Mouse (Mus musculus) cerebellum, adult 2 months (tissue): ENCODE measurements around the gene Ssr2. TPM values are rescaled to one million over a fixed set of nuclear protein-coding genes. Genes with fewer than 3 reads are reported as not detected.
"Not testable (repeated sequence)": the region's sequence is repeated elsewhere in the genome, so short reads cannot be mapped to it uniquely, and the experiment has no call there.

Experiments
- DNase-seq, 2 experiments: peaks; one replicate each; pipeline ENCODE4 v3.0.0; 2021
- H3K27ac ChIP-seq: fragments of 200-500 bp; 2 replicates; pipeline ENCODE4 v1.5.1; 2012; ENCODE audit warnings: low read length, control low read depth, inconsistent platforms; ENCODE audit not compliant: insufficient read depth
- H3K27me3 ChIP-seq: fragments of 200-500 bp; 2 replicates; pipeline ENCODE4 v1.6.1; 2012; ENCODE audit warnings: inconsistent platforms, mild to moderate bottlenecking, low read length, moderate library complexity; ENCODE audit not compliant: control insufficient read depth, insufficient read depth
- H3K4me1 ChIP-seq: fragments of 200-500 bp; 2 replicates; pipeline ENCODE4 v1.6.1; 2011; ENCODE audit warnings: low read length; ENCODE audit not compliant: control insufficient read depth, insufficient read depth
- H3K4me3 ChIP-seq: fragments of 200-500 bp; replicated peaks from 2 replicates; pipeline ENCODE3; 2011; ENCODE audit warnings: mild to moderate bottlenecking, low read depth, low read length, control low read depth; ENCODE audit not compliant: insufficient read depth
- CTCF ChIP-seq: fragments of 200-500 bp; IDR thresholded peaks from 2 replicates; pipeline ENCODE4 v1.5.1; 2011; ENCODE audit warnings: low read depth, mild to moderate bottlenecking, control low read depth, low read length, moderate library complexity, borderline replicate concordance; ENCODE audit not compliant: insufficient read depth
- POLR2A ChIP-seq: fragments of 200-500 bp; IDR thresholded peaks from 2 replicates; pipeline ENCODE4 v1.6.1; 2011; ENCODE audit warnings: low read length, control low read depth, borderline replicate concordance; ENCODE audit not compliant: insufficient read depth
- WGBS: fragments of 180-500 bp; shearing (Covaris S2); methylation state at CpG from one replicate; pipeline ENCODE4 v1.1.7; 2018; 5-methylcytosine and 5-hydroxymethylcytosine counted together
- polyA plus RNA-seq: library from polyadenylated mRNA; depleted of rRNA; stranded (reverse); fragments of >200 nt; gene quantifications from 2 replicates; pipeline ENCODE4 v1.2.3, GENCODE M21; 2012

Gene Ssr2
- polyA plus RNA-seq, 1 experiment: 141 TPM

DNA sequence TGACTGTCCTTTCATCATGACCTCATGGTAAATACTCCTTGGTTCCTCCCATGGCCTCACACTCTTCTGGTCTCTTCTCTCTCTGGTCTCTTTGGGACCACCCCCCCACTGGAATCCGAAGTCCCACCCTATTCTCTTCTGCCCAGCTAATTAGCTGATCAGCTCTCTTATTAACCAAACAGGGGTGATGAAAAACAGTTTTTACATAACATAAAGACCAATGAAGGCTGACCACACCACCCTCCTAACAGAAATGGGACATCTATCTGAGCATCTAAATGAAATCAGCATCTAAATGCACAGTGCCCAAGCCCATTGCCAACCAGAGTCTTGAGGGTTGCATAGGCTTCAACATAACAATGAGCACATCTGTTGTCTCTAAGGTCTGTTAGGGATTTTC lies 3.8 kb upstream of the Ssr2 start:
- WGBS: 91% methylated on average over 1 of the region's 1 CpGs
- no peaks in the 10 kb centered on the region for H3K27me3 ChIP-seq
- no peak overlapping the region for H3K4me3 ChIP-seq
- no peak for TF ChIP-seq CTCF
- TF ChIP-seq POLR2A: no peak
- DNase-seq: no peak
- no peak overlapping the region for H3K27ac ChIP-seq
- no peaks in the 10 kb centered on the region for H3K4me1 ChIP-seq

- TF ChIP-seq POLR2A (no peak), CTCF (no peak)
- 75% methylated on average over 2 of the region's 2 CpGs for WGBS
- H3K27me3 ChIP-seq: no peaks in the 10 kb centered on the region
- no peaks in the 10 kb centered on the region for H3K4me1 ChIP-seq
- H3K4me3 ChIP-seq: no peak overlapping the region
- H3K27ac ChIP-seq: no peak overlapping the region
- DNase-seq: no peak
These were observed 2.8 kb upstream of the Ssr2 start for GRCm38 (mm10) chr3:88572835-88573234.

DNA sequence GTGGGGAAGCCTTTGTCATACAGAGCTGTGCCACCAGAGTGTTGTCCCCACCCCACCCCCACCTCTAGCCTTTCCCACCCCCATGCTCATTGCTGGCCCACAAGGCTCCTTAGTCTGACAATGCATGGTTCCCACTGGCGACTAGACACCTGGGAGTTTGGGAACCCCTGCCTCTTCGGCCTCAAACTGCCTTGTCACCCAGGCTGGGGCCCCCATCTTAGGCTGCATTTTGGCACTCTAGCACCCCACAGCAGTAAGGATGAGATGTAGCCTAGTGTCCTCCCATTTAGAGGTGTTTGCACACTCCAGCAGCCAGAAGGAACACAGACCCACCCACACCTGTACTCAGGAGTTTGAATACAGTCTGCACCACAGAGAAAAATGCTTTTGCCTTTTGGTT lies 1.9 kb upstream of the Ssr2 start:
- DNase-seq: no peak
- WGBS: 69% methylated on average over 2 of the region's 2 CpGs

DNA sequence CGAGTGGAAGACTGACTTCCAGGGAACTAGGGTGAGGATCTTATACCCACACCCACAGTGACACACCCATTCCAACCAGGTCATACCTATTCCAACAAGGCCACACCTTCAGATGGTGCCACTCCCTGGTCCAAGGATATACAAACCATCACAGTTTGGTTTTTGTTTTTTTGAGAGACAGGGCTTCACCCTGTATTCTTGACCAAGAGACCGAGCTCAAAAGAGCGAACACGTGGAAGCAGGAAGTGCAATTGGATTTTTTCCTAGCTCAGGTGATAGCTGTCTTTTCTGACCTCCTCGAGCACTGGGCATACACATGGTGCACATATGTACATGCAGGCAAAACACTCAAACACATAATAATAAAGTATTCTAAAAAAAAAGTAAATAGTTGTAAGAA lies 2.2 kb downstream of the Ssr2 start:
- WGBS: 82% methylated on average over 5 of the region's 5 CpGs
- H3K27ac ChIP-seq, H3K4me1 ChIP-seq, DNase-seq, H3K4me3 ChIP-seq, H3K27me3 ChIP-seq: not testable (repeated sequence)

More for the DNA sequence above, 1.9 kb upstream of the Ssr2 start:
- H3K4me3 ChIP-seq: no peak overlapping the region
- H3K27ac ChIP-seq: no peak overlapping the region
- no peak for TF ChIP-seq CTCF
- no peak for TF ChIP-seq POLR2A
- no peaks in the 10 kb centered on the region for H3K4me1 ChIP-seq
- H3K27me3 ChIP-seq: no peaks in the 10 kb centered on the region

GRCm38 (mm10) chr3:88578498-88579424 lies 3.1 kb downstream of the Ssr2 start:
- Histone ChIP-seq H3K4me3 (peak overlapping the region; percentile 95), H3K27me3 (no peaks in the 10 kb centered on the region), H3K4me1 (no peaks in the 10 kb centered on the region), H3K27ac (no peak overlapping the region)
- TF ChIP-seq CTCF: no peak
- TF ChIP-seq POLR2A: no peak
- no peak for DNase-seq
- WGBS: 54% methylated on average over 8 of the region's 8 CpGs

DNA sequence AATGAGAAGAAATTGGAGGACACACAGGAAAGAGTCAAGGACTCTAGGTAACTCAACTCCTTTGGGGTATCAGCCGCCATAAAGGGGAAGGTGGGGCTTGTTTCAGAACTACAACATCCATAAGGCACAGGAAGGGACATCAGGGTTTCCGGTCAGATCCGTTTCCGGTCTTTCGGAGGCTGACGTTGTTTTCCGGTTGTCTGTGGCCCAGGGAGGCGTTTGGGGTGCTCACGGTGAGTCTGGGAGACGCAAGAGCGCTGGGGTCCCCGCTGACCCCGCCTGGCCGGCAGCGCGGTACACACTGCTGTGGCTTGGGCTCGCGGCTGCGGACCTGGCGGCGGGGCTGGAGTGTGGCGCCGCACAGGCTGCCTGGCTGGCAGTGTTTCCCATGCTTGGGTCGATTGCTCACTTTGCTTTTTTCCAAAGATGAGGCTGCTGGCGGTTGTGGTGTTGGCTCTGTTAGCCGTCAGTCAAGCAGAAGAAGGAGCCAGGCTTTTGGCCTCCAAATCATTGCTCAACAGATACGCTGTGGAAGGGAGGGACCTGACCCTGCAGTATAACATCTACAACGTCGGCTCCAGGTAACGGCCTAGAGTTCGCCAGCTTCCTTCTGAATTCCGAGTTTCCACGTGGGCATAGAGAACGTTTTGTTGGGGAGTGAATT lies 3.9 kb downstream of the Ssr2 start:
- TF ChIP-seq POLR2A: peak; percentile 82; the same call in 1 of the 2 replicates
- no peak for TF ChIP-seq CTCF
- H3K4me3 ChIP-seq: peak overlapping the region; percentile 95
- peak overlapping the region; percentile 88 for H3K27ac ChIP-seq
- under 1% methylated on average over 34 of the region's 34 CpGs for WGBS
- H3K4me1 ChIP-seq: no peaks in the 10 kb centered on the region
- H3K27me3 ChIP-seq: no peaks in the 10 kb centered on the region
- peak; percentile 84 to 87 for DNase-seq

DNA sequence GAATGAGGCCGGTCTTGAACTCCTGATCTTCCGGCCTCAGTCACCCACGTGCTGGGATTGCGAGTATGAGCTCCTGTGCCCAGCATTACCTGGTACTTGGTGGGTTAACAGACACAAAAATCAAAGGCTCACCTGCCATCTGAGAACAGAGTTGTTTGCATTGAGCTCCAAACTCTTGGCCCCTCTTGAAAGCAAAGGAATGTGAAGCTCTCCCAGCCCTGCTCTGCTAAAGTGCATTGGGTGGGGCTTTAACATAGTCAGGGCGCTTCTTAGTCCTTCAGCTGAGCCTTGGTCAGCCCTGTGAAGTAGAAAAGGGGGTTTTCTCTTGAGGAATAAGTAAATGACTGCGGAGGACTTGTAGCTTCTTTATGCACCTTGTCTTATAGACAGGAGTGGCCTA lies 10.1 kb downstream of the Ssr2 start:
- Histone ChIP-seq H3K4me3 (no peak overlapping the region), H3K27me3 (no peaks in the 10 kb centered on the region), H3K4me1 (no peaks in the 10 kb centered on the region), H3K27ac (no peak overlapping the region)
- 94% methylated on average over 6 of the region's 6 CpGs for WGBS
- no peak for DNase-seq
- TF ChIP-seq POLR2A: no peak
- no peak for TF ChIP-seq CTCF

DNA sequence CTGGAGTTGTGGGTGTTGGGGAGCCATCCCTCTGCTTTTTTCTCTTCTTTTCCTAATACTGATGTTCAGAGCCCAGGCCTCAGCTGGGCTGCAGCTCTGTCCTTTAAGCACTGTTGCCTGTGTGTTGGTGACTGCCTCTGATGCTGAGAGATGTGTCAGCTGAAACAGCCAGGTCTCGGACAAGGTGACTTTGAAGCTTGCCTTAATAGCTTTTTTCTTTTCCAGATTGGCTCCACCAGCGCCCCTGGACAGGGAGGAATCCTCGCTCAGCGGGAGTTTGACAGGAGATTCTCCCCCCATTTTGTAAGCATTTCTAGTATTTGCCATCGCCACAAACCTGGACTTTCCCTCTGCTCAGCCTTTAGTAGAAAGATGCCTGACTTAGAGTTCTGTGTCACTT lies 11.0 kb downstream of the Ssr2 start:
- no peak for DNase-seq
- TF ChIP-seq CTCF (no peak), POLR2A (no peak)
- WGBS: 93% methylated on average over 5 of the region's 5 CpGs
- H3K27ac ChIP-seq: no peak overlapping the region
- H3K4me3 ChIP-seq: no peak overlapping the region
- H3K27me3 ChIP-seq: no peaks in the 10 kb centered on the region
- no peaks in the 10 kb centered on the region for H3K4me1 ChIP-seq

DNA sequence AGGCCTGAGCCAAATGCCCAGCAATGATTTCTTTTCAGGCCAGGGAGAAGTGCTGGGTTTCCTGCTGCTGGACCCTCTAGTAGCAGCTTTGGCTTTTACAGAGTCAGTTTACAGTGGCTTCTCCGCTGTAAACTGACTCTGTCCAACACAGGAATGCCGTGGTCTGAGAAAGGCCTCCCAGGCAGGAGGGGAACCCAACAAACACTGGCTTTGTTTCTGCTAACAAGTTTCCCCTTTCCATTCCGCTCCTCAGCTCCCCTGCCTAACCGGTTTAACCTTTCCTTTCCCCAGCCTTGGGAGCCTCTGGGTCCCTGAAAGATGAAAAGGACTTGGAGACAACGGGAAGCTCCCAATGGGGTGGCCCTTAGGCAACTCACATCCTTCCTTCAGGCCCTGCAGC lies 14.6 kb downstream of the Ssr2 start:
- TF ChIP-seq POLR2A: no peak
- TF ChIP-seq CTCF: no peak
- 33% methylated on average over 5 of the region's 5 CpGs for WGBS
- DNase-seq: no peak
- Histone ChIP-seq H3K4me1 (no peaks in the 10 kb centered on the region), H3K27ac (no peak overlapping the region), H3K4me3 (no peak overlapping the region), H3K27me3 (no peaks in the 10 kb centered on the region)
